Mouse (Mus musculus) spleen, adult 2 months (tissue): ENCODE measurements around the gene Arrb2.

Experiments
- CTCF ChIP-seq: fragments of 200-500 bp; IDR thresholded peaks from 2 replicates; pipeline ENCODE4 v1.5.1; 2011; ENCODE audit warnings: mild to moderate bottlenecking, inconsistent platforms; ENCODE audit not compliant: insufficient read depth, insufficient read length, insufficient replicate concordance; ENCODE audit errors: extremely low read depth
- POLR2A ChIP-seq: fragments of 200-500 bp; IDR thresholded peaks from 2 replicates; pipeline ENCODE4 v1.6.1; 2011; ENCODE audit warnings: low read depth, low read length, inconsistent platforms

- TF ChIP-seq CTCF, result no peak
- no peak for TF ChIP-seq POLR2A
Measured at GRCm38 (mm10) chr11:70465824-70466223, 33.4 kb downstream of the Arrb2 start.
